Mouse (Mus musculus): Measurements from ENCODE around the gene 4930432M17Rik. TPM values are rescaled to one million over a fixed set of nuclear protein-coding genes. Genes with fewer than 3 reads are reported as not detected.

Gene 4930432M17Rik
- total RNA-seq, 1 experiment from 2014 or later = not detected

DNA sequence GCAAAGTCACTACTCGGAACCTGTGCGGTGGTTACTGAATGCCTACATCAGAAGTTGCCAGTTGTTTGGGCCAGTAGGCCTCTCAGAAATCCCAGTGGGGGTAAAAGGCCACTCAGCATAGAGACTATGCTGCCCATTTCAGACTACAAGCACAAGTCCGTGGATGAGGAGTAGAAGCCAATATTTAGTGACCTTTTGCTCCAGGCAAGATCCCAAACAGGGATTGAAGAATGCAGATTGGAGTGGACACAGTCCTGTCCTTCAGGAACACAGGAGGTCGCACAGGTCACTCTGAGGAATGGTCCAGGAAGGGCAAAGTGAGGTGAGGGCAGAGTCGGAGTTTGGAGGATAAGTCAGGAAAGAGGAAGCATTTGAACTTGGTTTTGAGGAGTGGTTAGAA lies 23.2 kb downstream of the 4930432M17Rik start:
- ATAC-seq (replicated peaks in 1 of 2; ENCODE audit: insufficient read depth in 1 of 2, low FRiP score in 2 of 2, low TSS enrichment in 1 of 2, low read depth in 1 of 2, poor library complexity in 2 of 2, severe bottlenecking in 2 of 2) = no peak; a peak in 1 of 4 replicates

GRCm38 (mm10) chr3:121697169-121697568 lies 26.6 kb downstream of the 4930432M17Rik start:
- peak; percentile 26 to 65; a peak in 3 of 4 replicates for ATAC-seq (replicated peaks in 1 of 2; ENCODE audit: insufficient read depth in 1 of 2, low FRiP score in 2 of 2, low TSS enrichment in 1 of 2, low read depth in 1 of 2, poor library complexity in 2 of 2, severe bottlenecking in 2 of 2)

- no peak for ATAC-seq (replicated peaks in 1 of 2; ENCODE audit: insufficient read depth in 1 of 2, low FRiP score in 2 of 2, low TSS enrichment in 1 of 2, low read depth in 1 of 2, poor library complexity in 2 of 2, severe bottlenecking in 2 of 2)
Observed at GRCm38 (mm10) chr3:121699401-121699800, 28.8 kb downstream of the 4930432M17Rik start.

- no peak for ATAC-seq (replicated peaks in 1 of 2; ENCODE audit: insufficient read depth in 1 of 2, low FRiP score in 2 of 2, low TSS enrichment in 1 of 2, low read depth in 1 of 2, poor library complexity in 2 of 2, severe bottlenecking in 2 of 2)
Observed at GRCm38 (mm10) chr3:121699849-121700248, 29.3 kb downstream of the 4930432M17Rik start.

DNA sequence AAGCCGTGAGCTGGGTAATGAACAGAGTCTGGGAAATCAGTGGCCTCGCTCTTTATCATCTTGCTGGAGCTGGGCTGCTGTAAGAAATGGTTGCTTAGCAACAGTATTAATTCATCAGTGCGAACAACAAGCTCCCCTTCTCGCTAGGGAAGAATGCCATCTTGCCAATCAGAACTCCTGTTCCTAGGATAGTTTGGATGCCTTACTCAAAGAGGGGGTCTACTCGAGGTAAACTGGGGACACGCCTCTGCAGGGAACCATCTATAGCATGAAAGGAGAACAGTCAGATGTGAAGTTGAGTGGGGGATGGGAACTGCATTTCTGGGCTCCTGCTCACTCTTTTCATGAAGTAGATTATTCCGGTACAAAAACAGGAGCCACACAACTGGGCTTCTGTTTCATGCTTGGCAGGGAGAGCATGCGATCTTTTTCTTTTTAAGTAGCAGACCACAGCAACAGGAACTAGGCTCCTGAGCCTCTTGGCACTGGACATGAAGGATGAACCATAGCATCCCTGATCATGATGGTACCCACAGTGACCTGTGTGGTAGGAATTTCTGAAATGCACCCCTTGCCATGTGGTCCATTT lies 29.9 kb downstream of the 4930432M17Rik start:
- ATAC-seq (replicated peaks in 1 of 2; ENCODE audit: insufficient read depth in 1 of 2, low FRiP score in 2 of 2, low TSS enrichment in 1 of 2, low read depth in 1 of 2, poor library complexity in 2 of 2, severe bottlenecking in 2 of 2) = no peak

- ATAC-seq (replicated peaks in 1 of 2; ENCODE audit: insufficient read depth in 1 of 2, low FRiP score in 2 of 2, low TSS enrichment in 1 of 2, low read depth in 1 of 2, poor library complexity in 2 of 2, severe bottlenecking in 2 of 2) = peak; percentile 68 to 84
Observed at GRCm38 (mm10) chr3:121703155-121703879, 32.8 kb downstream of the 4930432M17Rik start.

DNA sequence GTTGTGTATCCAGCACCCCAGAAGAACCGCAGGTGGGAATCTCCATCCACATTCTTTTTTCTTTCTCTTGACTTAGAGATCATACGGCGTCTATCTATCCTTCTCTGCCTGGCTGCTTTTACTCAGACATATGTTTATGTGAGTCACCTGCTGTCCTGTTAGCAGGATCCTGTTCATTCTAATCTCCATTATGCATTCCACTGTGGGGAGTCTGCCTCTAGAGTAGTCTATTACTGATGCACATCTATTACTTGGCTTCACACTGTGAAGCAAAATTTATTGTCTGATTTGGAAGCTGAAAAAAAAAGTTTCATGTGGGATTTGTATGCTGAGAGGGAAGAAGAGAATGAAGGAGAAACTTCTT lies 33.3 kb downstream of the 4930432M17Rik start:
- no peak for ATAC-seq (replicated peaks in 1 of 2; ENCODE audit: insufficient read depth in 1 of 2, low FRiP score in 2 of 2, low TSS enrichment in 1 of 2, low read depth in 1 of 2, poor library complexity in 2 of 2, severe bottlenecking in 2 of 2)

DNA sequence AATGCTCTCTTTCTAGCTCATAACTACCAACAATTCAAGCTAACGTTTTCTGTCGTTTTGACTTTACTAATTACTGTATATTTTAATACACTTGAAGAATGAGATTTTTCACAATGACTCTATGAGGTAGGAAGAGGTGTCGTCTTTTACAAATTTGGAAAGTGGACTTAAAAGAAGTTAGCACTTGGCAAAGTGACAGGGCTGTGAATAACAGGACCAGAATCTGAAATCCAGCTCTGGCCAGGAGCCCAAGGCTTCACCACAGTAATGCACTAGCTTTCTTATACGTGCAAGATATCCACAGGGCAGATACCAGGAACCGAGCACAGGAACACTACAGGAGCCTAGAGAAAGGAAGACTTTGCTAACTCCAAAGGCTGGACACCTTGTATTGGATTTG lies 35.5 kb downstream of the 4930432M17Rik start:
- no peak for ATAC-seq (replicated peaks in 1 of 2; ENCODE audit: insufficient read depth in 1 of 2, low FRiP score in 2 of 2, low TSS enrichment in 1 of 2, low read depth in 1 of 2, poor library complexity in 2 of 2, severe bottlenecking in 2 of 2)

DNA sequence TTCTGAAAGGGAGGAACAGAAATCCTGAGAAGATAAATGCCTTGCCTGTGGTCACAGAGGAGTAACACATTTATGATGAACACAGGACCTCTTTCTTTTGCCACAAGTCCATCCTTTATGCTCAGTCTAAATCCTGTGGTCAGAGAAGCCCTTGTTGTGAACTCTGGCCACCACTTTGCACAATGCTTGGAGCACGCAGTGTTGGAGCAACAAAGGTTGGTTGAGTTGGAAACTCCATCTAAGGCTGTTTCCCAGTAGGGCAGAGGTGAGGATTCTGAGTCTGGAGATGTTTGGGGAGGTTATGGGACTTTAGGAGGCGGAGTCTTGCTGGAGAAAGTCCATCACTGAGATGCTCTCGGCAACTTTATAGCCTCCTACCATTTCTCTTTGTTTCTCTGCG lies 36.5 kb downstream of the 4930432M17Rik start:
- ATAC-seq (replicated peaks in 1 of 2; ENCODE audit: insufficient read depth in 1 of 2, low FRiP score in 2 of 2, low TSS enrichment in 1 of 2, low read depth in 1 of 2, poor library complexity in 2 of 2, severe bottlenecking in 2 of 2) = no peak

- no peak for ATAC-seq (replicated peaks in 1 of 2; ENCODE audit: insufficient read depth in 1 of 2, low FRiP score in 2 of 2, low TSS enrichment in 1 of 2, low read depth in 1 of 2, poor library complexity in 2 of 2, severe bottlenecking in 2 of 2)
Observed at GRCm38 (mm10) chr3:121710894-121711531, 40.5 kb downstream of the 4930432M17Rik start.

DNA sequence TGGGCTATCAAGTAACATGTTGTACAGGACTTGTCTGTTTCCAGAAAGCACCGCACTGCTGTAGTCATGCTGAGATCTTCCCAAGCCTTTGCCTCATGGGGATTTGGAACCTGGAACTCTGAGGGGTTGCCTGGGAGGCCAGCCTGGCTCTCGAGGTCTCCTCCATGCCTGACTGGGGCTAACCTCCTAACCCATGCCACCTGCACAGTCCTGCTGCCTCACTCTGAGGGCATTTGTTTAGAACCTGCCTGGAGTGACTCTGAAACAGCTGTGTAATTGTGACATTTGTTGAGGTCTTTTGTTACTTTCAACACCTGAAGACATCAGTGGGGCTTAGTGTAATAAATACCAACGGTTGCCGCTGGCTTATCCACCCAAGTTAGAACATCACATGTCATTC lies 41.7 kb downstream of the 4930432M17Rik start:
- ATAC-seq (replicated peaks in 1 of 2; ENCODE audit: insufficient read depth in 1 of 2, low FRiP score in 2 of 2, low TSS enrichment in 1 of 2, low read depth in 1 of 2, poor library complexity in 2 of 2, severe bottlenecking in 2 of 2) = no peak

GRCm38 (mm10) chr3:121713151-121713701 lies 42.7 kb downstream of the 4930432M17Rik start:
- peak; percentile 17 to 37; a peak in 1 of 4 replicates for ATAC-seq (replicated peaks in 1 of 2; ENCODE audit: insufficient read depth in 1 of 2, low FRiP score in 2 of 2, low TSS enrichment in 1 of 2, low read depth in 1 of 2, poor library complexity in 2 of 2, severe bottlenecking in 2 of 2)

- peak in 1 of 2 experiments; percentile 4; a peak in 1 of 4 replicates for ATAC-seq (replicated peaks in 1 of 2; ENCODE audit: insufficient read depth in 1 of 2, low FRiP score in 2 of 2, low TSS enrichment in 1 of 2, low read depth in 1 of 2, poor library complexity in 2 of 2, severe bottlenecking in 2 of 2)
Observed at GRCm38 (mm10) chr3:121713816-121714215, 43.3 kb downstream of the 4930432M17Rik start.

DNA sequence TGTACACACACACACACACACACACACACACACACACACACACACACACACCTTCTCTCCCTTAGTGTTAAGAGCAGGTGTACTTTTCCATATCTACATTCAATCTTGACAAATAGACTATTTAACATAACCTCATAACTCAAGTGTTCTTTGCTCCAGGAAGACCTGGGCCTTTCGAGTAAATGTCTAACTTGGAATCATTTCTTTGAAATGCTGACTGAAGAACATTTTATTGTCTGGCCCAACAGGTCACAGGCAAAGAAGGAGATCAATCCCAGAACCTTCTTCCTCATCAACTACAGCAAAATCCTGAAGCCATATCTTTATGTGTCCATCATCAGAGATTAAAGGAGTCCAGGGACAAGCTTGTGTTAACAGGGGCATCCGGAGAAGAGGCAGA lies 43.9 kb downstream of the 4930432M17Rik start:
- no peak for ATAC-seq (replicated peaks in 1 of 2; ENCODE audit: insufficient read depth in 1 of 2, low FRiP score in 2 of 2, low TSS enrichment in 1 of 2, low read depth in 1 of 2, poor library complexity in 2 of 2, severe bottlenecking in 2 of 2)

- no peak for ATAC-seq (replicated peaks in 1 of 2; ENCODE audit: insufficient read depth in 1 of 2, low FRiP score in 2 of 2, low TSS enrichment in 1 of 2, low read depth in 1 of 2, poor library complexity in 2 of 2, severe bottlenecking in 2 of 2)
Observed at GRCm38 (mm10) chr3:121715336-121715735, 44.8 kb downstream of the 4930432M17Rik start.

- ATAC-seq (replicated peaks in 1 of 2; ENCODE audit: insufficient read depth in 1 of 2, low FRiP score in 2 of 2, low TSS enrichment in 1 of 2, low read depth in 1 of 2, poor library complexity in 2 of 2, severe bottlenecking in 2 of 2) = no peak
Observed at GRCm38 (mm10) chr3:121715741-121716459, 45.3 kb downstream of the 4930432M17Rik start.

GRCm38 (mm10) chr3:121716480-121716879 lies 45.9 kb downstream of the 4930432M17Rik start:
- no peak for ATAC-seq (replicated peaks in 1 of 2; ENCODE audit: insufficient read depth in 1 of 2, low FRiP score in 2 of 2, low TSS enrichment in 1 of 2, low read depth in 1 of 2, poor library complexity in 2 of 2, severe bottlenecking in 2 of 2)

DNA sequence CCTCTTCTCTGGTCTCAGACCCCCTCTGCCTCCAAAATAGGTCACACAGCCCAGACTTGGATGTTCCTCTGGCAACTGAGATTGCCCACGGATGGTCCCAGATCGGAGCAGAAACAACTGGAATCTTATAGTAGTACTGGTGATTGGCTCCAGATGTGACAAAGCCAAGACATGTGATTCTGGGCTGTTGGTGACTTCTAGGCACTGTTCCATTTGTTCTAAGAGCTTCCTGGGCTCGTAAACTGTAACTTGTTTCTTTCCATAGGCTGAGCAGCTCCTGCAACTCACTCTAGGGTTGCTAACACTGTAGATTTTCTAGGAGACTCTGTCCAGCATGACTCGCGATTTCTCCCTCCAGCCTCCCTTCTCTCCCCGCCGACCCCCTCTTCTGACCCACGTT lies 48.1 kb downstream of the 4930432M17Rik start:
- ATAC-seq (replicated peaks in 1 of 2; ENCODE audit: insufficient read depth in 1 of 2, low FRiP score in 2 of 2, low TSS enrichment in 1 of 2, low read depth in 1 of 2, poor library complexity in 2 of 2, severe bottlenecking in 2 of 2) = no peak
